Mouse (Mus musculus) urinary bladder, postnatal 10 days (tissue): ENCODE data around the gene Olfr969.
"Not testable (repeated sequence)": the region's sequence is repeated elsewhere in the genome, so short reads cannot be mapped to it uniquely, and the experiment has no call there.

Source experiments
- DNase-seq: peaks from one replicate; pipeline ENCODE4 v3.0.0; 2022; ENCODE audit warnings: low spot score

Gene Olfr969

DNA sequence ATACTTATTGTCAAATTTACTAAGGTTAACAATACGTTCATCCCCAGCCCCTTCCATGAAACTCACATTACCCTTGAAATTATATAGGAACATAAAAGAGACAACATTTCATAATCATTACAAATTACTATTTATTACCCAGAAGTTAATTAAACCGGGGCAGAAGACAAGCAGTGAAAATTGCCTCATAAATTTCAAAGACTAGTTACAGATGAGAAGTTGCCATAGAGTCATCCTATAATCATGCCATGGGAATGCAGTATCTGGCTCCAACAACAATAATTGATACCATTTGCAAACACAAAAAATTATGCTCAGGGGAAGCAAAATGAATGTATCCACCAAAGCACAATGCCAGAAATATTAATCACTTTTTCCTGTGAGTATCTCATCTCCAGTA lies at the start of gene Olfr969:
Olfr969 (plus strand) TSS at position 388 of the 400 bp plus-strand sequence.
- no peak for DNase-seq

DNA sequence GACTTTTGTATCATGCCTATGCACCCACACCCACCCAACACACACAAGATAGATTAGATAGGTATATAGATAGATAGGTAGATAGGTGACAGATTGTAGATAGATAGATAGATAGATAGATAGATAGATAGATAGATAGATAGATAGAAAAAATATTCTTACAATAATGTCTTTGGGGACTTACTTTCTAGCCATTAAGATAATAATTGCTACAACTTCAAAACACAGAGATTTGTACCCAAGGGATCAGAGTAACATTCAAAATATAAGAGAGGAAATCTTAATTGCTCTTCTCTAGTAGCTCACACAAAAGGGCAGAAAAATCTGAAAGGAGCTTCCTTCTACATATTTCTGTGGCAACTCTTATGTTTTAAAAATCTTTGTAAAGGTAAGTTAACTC lies 44.8 kb upstream of the Olfr969 start, which contains the start of gene Olfr967:
Olfr967 (plus strand) TSS at position 301 of the 400 bp plus-strand sequence.
- DNase-seq = no peak

DNA sequence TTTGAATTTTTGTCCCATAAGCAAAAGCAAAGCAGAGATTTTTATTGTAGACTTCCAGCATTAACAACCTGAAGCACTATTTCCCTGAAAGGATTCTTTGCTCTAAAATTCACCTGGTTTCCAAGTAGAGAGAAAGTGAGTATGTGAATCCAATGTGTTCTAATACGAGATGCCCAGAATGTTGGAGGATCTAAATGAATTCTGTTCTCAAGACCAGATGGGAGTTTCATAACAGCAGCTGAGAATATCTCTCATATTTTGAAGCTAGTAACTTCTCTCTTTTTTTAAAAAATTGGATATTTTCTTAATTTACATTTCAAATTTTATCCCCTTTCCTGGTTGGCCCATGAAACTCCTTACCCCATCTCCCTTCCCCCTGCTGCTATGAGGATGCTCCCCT lies 44.3 kb upstream of the Olfr969 start:
- no peak for DNase-seq

DNA sequence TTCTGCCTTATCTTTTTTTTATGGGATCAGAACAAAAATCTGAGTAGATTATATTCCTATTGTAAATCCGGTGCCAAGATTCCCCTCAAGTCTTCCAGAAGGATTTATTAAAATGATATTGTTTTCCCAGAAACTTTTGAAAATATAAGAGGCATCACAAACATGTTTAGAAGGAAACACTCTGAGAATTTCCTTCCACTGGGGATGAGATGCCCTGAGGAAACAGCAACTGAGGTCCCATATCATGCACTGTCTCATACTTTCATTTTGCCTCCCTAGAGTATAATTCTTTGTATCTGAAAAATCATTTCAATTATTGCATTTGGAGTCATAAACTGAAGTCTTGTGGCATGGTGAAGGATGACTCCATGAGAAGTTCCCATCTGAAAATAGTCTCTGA lies 7.6 kb upstream of the Olfr969 start, which contains the start of gene Olfr968:
Olfr968 (minus strand) TSS at position 101 of the 400 bp plus-strand sequence.
- DNase-seq = no peak

DNA sequence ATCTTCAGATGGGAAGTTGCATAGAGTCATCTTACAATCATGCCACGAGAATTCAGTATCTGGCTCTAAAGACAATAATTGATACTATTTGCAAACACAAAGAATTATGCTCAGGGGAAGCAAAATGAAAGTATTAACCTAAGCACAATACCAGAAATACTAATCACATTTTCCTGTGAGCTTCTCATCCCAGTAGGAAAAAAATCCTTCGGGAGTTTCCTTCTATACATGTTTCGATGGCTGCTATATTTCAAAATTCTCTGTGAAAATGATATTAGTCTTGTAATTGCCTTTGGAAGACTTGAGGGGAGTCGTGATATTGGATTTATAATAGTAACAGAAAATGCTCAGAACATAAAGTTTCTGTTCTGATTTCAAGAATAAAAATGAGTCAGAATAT lies 17.8 kb downstream of the Olfr969 start, which contains the start of gene Olfr970:
Olfr970 (plus strand) TSS at position 301 of the 400 bp plus-strand sequence.
- DNase-seq = no peak

DNA sequence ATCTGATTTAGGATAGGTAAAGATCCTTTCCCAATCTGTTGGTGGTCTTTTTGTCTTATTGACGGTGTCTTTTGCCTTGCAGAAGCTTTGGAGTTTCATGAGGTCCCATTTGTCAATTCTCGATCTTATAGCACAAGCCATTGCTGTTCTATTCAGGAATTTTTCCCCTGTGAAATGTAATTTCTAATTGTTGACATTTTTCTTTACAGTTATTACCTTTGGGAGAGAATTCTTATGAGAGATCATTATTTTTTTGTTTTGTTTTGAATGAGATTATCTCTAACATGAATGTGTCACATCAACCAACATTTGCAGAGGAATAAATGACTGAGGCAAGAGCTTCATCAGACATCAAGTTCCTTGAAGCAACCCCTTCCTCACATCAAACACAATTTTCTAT lies 45.8 kb downstream of the Olfr969 start, which contains the start of gene Olfr971:
Olfr971 (plus strand) TSS at position 301 of the 400 bp plus-strand sequence.
- DNase-seq = not testable (repeated sequence)
